Mouse (Mus musculus) adrenal gland, adult 18-20 months (tissue): ENCODE measurements around the gene Pnpla1. TPM values are rescaled to one million over a fixed set of nuclear protein-coding genes. Genes with fewer than 3 reads are reported as not detected.
"Not testable (repeated sequence)": the region's sequence is repeated elsewhere in the genome, so short reads cannot be mapped to it uniquely, and the experiment has no call there.

Source experiments
- DNase-seq, 2 experiments: peaks; one replicate each; pipeline ENCODE4 v3.0.0; 2021 to 2022; ENCODE audit warnings: low spot score in 2 of 2
- total RNA-seq, 2 experiments: library from RNA; stranded (reverse); gene quantifications; 1 replicate in 1 of 2; 2 replicates in 1 of 2; pipeline ENCODE4 v1.2.3; 2021

Pnpla1 gene
- total RNA-seq, 2 experiments from 2014 or later, result 0.13 TPM; not detected in 1

DNA sequence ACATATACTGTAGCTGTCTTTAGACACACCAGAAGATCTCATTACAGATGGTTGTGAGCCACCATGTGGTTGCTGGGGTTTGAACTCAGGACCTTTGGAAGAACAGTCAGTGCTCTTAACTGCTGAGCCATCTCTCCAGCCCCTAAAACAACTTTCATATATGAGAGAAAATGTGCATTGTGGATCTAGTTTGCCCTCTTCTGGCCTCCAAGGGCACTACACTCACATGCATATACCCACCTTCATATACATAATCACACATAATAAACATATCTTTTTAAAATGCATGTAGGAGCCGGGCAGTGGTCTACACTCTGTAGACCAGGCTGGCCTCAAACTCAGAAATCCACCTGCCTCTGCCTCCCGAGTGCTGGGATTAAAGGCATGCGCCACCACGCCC lies 16.3 kb upstream of the Pnpla1 start:
- not testable (repeated sequence) for DNase-seq

GRCm38 (mm10) chr17:28843665-28844064 lies 14.5 kb upstream of the Pnpla1 start:
- DNase-seq, result no peak

DNA sequence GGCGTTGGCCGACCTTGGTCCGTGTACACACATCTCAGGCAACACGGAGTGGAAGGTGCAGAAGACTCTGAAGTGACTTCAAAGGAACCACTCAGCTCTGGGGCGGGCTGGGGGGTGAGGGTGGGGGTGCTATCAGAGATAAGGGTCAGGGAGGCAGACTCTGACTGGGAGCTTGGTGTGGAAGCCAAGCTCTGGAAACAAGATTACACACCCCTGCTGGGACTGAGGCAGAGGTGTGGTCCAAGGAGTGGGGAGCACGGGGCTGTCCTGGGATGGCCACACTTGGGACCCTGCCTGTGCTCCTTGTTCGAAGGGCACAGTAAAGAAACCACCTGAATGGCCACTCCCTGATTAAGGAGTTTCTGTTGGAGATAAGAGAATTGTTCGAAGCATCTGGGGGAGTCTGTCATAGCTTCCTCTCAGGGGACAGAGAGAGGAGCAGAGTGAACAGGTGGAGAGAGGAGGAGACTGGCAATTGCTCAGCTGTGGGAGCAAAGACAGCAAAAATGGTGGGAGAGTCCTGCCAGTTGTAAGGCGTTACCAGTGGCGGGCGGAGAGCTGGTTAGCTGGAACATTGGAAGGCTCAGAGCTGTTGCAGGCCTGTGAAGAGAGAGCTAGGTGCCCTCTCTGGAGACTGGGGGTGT lies 11.1 kb upstream of the Pnpla1 start:
- DNase-seq, result no peak

GRCm38 (mm10) chr17:28850511-28850910 lies 7.7 kb upstream of the Pnpla1 start:
- DNase-seq, result peak in 1 of 2 experiments; percentile 40

GRCm38 (mm10) chr17:28854377-28854776 lies 3.8 kb upstream of the Pnpla1 start:
- no peak for DNase-seq

DNA sequence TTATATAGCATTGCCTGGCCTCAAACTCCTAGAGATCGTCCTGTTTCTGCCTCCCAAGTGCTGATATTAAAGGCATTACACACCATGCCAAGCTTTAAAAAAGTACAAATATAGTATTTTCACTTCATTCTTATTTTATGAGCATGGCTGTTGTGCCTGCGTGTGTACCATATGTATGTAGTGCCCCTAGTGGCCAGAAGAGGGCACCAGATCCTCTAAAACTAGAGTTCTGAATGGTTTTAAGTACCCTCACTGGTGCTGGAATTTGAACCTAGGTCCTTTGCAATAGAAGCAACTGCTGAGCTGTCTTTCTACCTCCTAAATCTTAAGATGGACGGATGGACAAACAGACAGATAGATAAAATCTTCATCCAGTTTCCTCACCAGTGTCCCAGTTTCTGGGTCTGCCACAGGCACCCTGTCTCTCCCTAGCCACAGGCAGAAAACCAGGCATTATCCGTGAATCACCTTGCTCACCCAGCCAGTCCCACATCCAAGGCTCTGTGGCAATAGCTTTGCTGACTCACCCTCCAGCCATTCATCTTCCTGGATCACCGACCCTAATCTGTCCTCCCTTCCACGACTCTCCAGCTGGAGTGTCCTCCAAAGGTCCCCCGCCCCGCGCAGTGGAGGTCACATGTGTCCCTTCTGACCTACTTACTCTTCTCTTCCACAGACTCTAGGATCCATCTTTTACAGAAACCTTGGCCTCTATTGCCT lies 2.9 kb upstream of the Pnpla1 start:
- peak; percentile 54 to 74 for DNase-seq

GRCm38 (mm10) chr17:28856030-28856429 lies 2.2 kb upstream of the Pnpla1 start:
- DNase-seq, result peak in 1 of 2 experiments; percentile 40

GRCm38 (mm10) chr17:28863926-28864325 lies 5.7 kb downstream of the Pnpla1 start:
- no peak for DNase-seq

GRCm38 (mm10) chr17:28864464-28864863 lies 6.3 kb downstream of the Pnpla1 start:
- no peak for DNase-seq

- DNase-seq, result no peak
Measured at GRCm38 (mm10) chr17:28866921-28867320, 8.7 kb downstream of the Pnpla1 start.

DNA sequence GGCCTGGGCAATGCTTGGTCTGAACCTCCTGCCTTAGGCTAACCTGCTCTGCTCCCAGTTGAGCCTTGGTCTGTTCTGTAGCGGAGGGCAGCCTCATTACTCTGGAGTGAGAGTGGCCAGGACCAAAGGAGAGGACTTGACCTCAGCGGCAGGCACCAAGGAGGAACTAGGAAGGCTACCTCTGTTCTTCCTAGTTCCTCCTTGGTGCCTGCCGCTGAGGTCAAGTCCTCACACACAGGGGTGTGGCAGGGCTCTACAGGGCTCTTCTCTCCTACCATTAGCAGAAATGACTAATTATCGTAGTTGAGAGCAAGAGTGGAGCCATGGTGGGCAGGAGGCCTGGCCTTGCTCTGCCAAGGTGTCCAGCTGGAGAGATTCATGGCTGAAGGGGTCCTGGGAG lies 9.2 kb downstream of the Pnpla1 start:
- no peak for DNase-seq

GRCm38 (mm10) chr17:28869412-28870110 lies 11.3 kb downstream of the Pnpla1 start:
- DNase-seq, result no peak

DNA sequence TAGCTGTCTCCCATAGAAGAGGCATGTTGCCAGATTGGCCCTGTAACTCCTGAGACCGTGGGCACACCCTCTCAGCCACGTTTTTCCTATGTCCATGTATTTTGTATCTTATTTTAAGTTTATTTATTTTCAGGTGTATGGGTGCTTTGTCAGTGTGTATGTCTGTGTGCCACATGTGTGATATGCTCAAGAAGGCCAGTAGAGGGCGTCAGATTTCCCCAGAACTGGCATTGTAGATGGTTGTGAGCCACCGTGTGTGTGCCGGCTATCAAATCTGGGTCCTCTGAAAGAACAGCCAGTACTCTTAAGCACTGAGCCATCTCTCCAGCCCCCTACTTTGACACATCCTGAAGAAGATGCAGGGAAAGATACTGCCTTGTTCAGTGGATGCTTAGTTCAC lies 12.2 kb downstream of the Pnpla1 start:
- DNase-seq, result no peak

- no peak for DNase-seq
Measured at GRCm38 (mm10) chr17:28871831-28872230, 13.6 kb downstream of the Pnpla1 start.

GRCm38 (mm10) chr17:28872322-28872721 lies 14.1 kb downstream of the Pnpla1 start:
- no peak for DNase-seq

DNA sequence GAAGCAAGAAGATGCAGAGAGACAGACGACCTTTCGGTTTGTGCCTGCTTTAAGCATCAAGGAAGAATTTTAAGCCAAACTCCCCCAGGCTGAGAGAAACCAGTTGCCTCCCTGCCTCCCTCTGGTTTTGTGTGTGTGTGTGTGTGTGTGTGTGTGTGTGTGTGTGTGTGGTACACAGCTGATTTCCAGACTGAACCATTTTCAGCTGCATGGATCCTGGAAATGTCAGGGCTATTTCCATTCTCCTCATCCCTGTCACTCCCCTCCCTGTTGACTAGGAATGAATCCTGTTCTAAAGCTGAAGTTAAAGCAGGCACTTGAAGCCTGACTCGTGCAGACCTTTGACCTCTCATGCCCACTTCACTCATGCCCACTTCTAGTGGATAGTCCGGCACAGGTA lies 16.0 kb downstream of the Pnpla1 start:
- no peak for DNase-seq

GRCm38 (mm10) chr17:28874825-28875224 lies 16.6 kb downstream of the Pnpla1 start:
- DNase-seq, result peak; percentile 50 to 74

DNA sequence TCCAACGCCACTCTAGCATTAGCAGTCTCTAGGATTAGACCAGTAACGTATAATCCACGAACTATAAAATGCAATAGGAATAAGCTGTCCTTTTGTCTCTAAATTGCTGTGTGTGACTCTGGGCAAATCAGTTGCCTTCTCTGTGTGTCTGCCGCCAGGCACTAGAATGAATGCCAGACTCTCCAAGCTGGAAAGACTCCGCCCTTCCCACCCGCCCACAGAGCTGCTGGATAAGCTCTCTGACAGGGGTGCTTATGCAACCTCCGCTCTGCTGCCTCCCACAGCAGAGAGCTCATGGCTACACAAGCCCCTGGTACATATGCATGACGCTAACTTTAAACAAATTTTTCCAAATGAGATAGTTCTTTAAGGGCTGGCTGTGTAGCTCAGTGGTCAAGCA lies 17.1 kb downstream of the Pnpla1 start:
- peak in 1 of 2 experiments; percentile 29 for DNase-seq

GRCm38 (mm10) chr17:28876331-28876730 lies 18.1 kb downstream of the Pnpla1 start:
- no peak for DNase-seq

DNA sequence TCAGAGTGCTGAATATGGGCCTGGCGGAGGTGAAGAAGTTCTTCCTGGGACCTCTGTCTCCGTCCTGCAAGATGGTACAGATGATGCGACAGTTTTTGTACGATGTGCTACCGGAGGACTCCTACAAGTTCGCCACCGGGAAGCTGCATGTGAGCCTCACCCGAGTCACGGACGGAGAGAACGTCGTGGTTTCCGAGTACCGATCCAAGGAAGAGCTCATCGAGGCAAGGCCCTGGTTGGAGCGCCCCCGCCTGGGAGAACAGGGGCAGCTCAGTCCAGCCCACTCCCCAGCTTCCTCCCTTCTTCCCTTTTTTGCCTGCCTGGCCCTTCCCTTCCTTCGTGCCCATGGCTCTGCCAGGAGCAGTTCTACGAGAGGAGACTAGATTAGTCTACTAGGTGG lies 18.6 kb downstream of the Pnpla1 start:
- no peak for DNase-seq

- DNase-seq, result peak; percentile 74 to 80
Measured at GRCm38 (mm10) chr17:28879931-28880391, 21.8 kb downstream of the Pnpla1 start.

- DNase-seq, result peak; percentile 51 to 76
Measured at GRCm38 (mm10) chr17:28882316-28882715, 24.1 kb downstream of the Pnpla1 start.
